Mouse (Mus musculus) heart, embryonic 14.5 days (tissue): ENCODE measurements around the gene Siglech. TPM values are rescaled to one million over a fixed set of nuclear protein-coding genes. Genes with fewer than 3 reads are reported as not detected.

ENCODE experiments used
- ATAC-seq: fragments of 200-750 bp; cut with Nextera tagmentation; 2 replicates; pipeline ENCODE4 v1.8.0; 2017; ENCODE audit warnings: low read depth, moderate TSS enrichment; ENCODE audit not compliant: insufficient number of reproducible peaks, insufficient read depth, low FRiP score
- H3K27ac ChIP-seq, 2 experiments: fragments of 200-500 bp in 1 of 2; fragments of 300-500 bp in 1 of 2; sonication (generic) in 1 of 2; replicated peaks in 1 of 2; 2 replicates each; pipeline ENCODE4 v1.5.1; 2012 to 2014; ENCODE audit warnings: low read depth in 2 of 2, low read length in 2 of 2, control low read depth in 1 of 2, mild to moderate bottlenecking in 1 of 2, mixed read lengths in 1 of 2; ENCODE audit not compliant: control insufficient read depth in 1 of 2, insufficient read depth in 1 of 2
- H3K27me3 ChIP-seq: fragments of 300-500 bp; sonication (generic); 2 replicates; pipeline ENCODE4 v1.6.1; 2014; ENCODE audit warnings: mild to moderate bottlenecking, low read length, control low read depth; ENCODE audit not compliant: control insufficient read depth, insufficient read depth
- H3K36me3 ChIP-seq: fragments of 300-500 bp; sonication (generic); 2 replicates; pipeline ENCODE4 v1.6.1; 2014; ENCODE audit warnings: mild to moderate bottlenecking, control low read depth, low read length, mixed read lengths; ENCODE audit not compliant: control insufficient read depth, insufficient read depth
- H3K4me1 ChIP-seq, 2 experiments: fragments of 200-500 bp in 1 of 2; fragments of 300-500 bp in 1 of 2; sonication (generic) in 1 of 2; 2 replicates each; pipeline ENCODE4 v1.6.1; 2012 to 2014; ENCODE audit warnings: low read length in 2 of 2, control low read depth in 1 of 2, mixed read lengths in 1 of 2; ENCODE audit not compliant: control insufficient read depth in 2 of 2, insufficient read depth in 2 of 2
- H3K4me2 ChIP-seq: fragments of 300-500 bp; sonication (generic); 2 replicates; pipeline ENCODE4 v1.6.1; 2014; ENCODE audit warnings: mild to moderate bottlenecking, low read length
- H3K4me3 ChIP-seq, 2 experiments: fragments of 200-500 bp in 1 of 2; fragments of 300-500 bp in 1 of 2; sonication (generic) in 1 of 2; 2 replicates each; pipeline ENCODE4 v1.5.1; 2012 to 2014; ENCODE audit warnings: low read length in 2 of 2, mild to moderate bottlenecking in 2 of 2, control low read depth in 1 of 2, low read depth in 1 of 2, moderate library complexity in 1 of 2; ENCODE audit not compliant: control insufficient read depth in 1 of 2, insufficient read depth in 1 of 2
- H3K9ac ChIP-seq: fragments of 300-500 bp; sonication (generic); 2 replicates; pipeline ENCODE4 v1.6.1; 2014; ENCODE audit warnings: mild to moderate bottlenecking, low read length
- H3K9me3 ChIP-seq: fragments of 300-500 bp; sonication (generic); 2 replicates; pipeline ENCODE4 v1.6.1; 2016; ENCODE audit warnings: low read length, control low read depth; ENCODE audit not compliant: control insufficient read depth
- WGBS: fragments of 180-500 bp; shearing (Covaris S2); extraction: QIAGEN DNeasy Blood & Tissue Kit; methylation state at CpG from one replicate; pipeline ENCODE4 v1.1.7; 2014; 5-methylcytosine and 5-hydroxymethylcytosine counted together
- polyA plus RNA-seq: library from polyadenylated mRNA; unstranded; fragments of >200 nt; fragmentation: Nextera tagmentation; extraction: Ambion mirVana; gene quantifications from 2 replicates; pipeline ENCODE4 v1.2.1, GENCODE M21; 2014

Gene Siglech
- polyA plus RNA-seq, 1 experiment from 2014 or later, result 0.15 TPM

- no peaks in the 10 kb centered on the region for H3K27me3 ChIP-seq
- H3K36me3 ChIP-seq, result peaks cover 32% of the 10 kb centered on the region
- H3K9ac ChIP-seq, result peak within 1 kb of the TSS; percentile 95
- H3K27ac ChIP-seq, result peak within 1 kb of the TSS; percentile 38 to 46; a peak in 2 of 4 replicates
- WGBS, result under 1% methylated on average over 51 of the region's 51 CpGs
- ATAC-seq, result peak; percentile 98
- peak within 1 kb of the TSS; percentile 69 for H3K4me2 ChIP-seq
- H3K4me1 ChIP-seq, result peaks cover 0 to 12% of the 10 kb centered on the region in 2 experiments; a peak in 3 of 4 replicates
- no peaks in the 10 kb centered on the region for H3K9me3 ChIP-seq
- peak within 1 kb of the TSS; percentile 75 to 87 for H3K4me3 ChIP-seq
Observed at GRCm38 (mm10) chr7:55793952-55794603, 26.1 kb downstream of the Siglech start, which contains the start of gene Tubgcp5. Gene Tubgcp5, plus strand, starts transcription at chr7:55794154.

- H3K4me1 ChIP-seq, result peaks cover 0 to 3% of the 10 kb centered on the region in 2 experiments; a peak in 2 of 4 replicates
- no peak for ATAC-seq
- H3K27me3 ChIP-seq, result no peaks in the 10 kb centered on the region
- H3K36me3 ChIP-seq, result peaks cover 87% of the 10 kb centered on the region
- H3K9me3 ChIP-seq, result no peaks in the 10 kb centered on the region
- H3K4me2 ChIP-seq, result no peak overlapping the region
- no peak overlapping the region for H3K27ac ChIP-seq
- no peak overlapping the region for H3K4me3 ChIP-seq
- H3K9ac ChIP-seq, result no peak overlapping the region
- WGBS, result 88% methylated on average over 3 of the region's 3 CpGs
Observed at GRCm38 (mm10) chr7:55799981-55800380, 32.0 kb downstream of the Siglech start.

DNA sequence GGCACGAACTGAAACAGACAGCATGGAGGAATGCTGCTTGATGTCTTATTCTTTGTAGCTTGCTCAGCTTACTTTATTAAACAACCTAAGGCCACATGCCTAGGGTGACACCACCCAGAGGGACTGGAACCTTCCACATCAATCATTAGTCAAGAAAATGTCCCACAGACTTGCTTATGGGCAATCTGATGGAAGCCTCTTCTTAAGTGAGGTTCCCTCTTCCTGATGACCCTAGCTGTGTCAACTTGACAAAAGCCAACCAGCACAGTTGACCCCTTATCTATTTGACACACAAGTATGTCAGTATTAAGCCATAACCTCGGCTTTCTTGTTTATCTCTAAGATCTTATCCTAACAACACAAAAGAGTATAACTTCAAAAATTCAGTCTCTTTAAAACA, 42.0 kb downstream of the Siglech start:
- H3K36me3 ChIP-seq, result peaks cover 88% of the 10 kb centered on the region
- H3K4me1 ChIP-seq, result no peaks in the 10 kb centered on the region
- no peak overlapping the region for H3K4me3 ChIP-seq
- no peak overlapping the region for H3K4me2 ChIP-seq
- H3K9ac ChIP-seq, result no peak overlapping the region
- no peaks in the 10 kb centered on the region for H3K27me3 ChIP-seq
- H3K27ac ChIP-seq, result no peak overlapping the region
- ATAC-seq, result no peak
- no peaks in the 10 kb centered on the region for H3K9me3 ChIP-seq
- 77% methylated on average over 2 of the region's 2 CpGs for WGBS

GRCm38 (mm10) chr7:55824468-55824867, 56.5 kb downstream of the Siglech start:
- Histone ChIP-seq H3K27ac (no peak overlapping the region), H3K36me3 (peaks cover 95% of the 10 kb centered on the region)

GRCm38 (mm10) chr7:55827551-55827950, 59.6 kb downstream of the Siglech start:
- ATAC-seq, result no peak
- no peaks in the 10 kb centered on the region for H3K27me3 ChIP-seq
- H3K27ac ChIP-seq, result no peak overlapping the region
- H3K9ac ChIP-seq, result no peak overlapping the region
- H3K4me1 ChIP-seq, result no peaks in the 10 kb centered on the region
- 82% methylated on average over 9 of the region's 9 CpGs for WGBS
- no peak overlapping the region for H3K4me3 ChIP-seq
- peaks cover 92% of the 10 kb centered on the region for H3K36me3 ChIP-seq
- H3K9me3 ChIP-seq, result no peaks in the 10 kb centered on the region
- H3K4me2 ChIP-seq, result no peak overlapping the region

More at GRCm38 (mm10) chr7:55824468-55824867, 56.5 kb downstream of the Siglech start:
- H3K27me3 ChIP-seq, result no peaks in the 10 kb centered on the region
- no peaks in the 10 kb centered on the region for H3K9me3 ChIP-seq
- H3K4me2 ChIP-seq, result no peak overlapping the region
- H3K9ac ChIP-seq, result no peak overlapping the region
- H3K4me3 ChIP-seq, result no peak overlapping the region
- H3K4me1 ChIP-seq, result no peaks in the 10 kb centered on the region
- ATAC-seq, result no peak
- WGBS, result 83% methylated on average over 5 of the region's 5 CpGs

Other genes starting within 250 kb of the Siglech start
- gene Tubgcp5, start 26.0 kb downstream of the Siglech start, polyA plus RNA-seq, result 16.4 and 19.2 TPM in 2 replicates
- gene Cyfip1, start 73.6 kb downstream of the Siglech start, polyA plus RNA-seq, result 54.8 and 61.0 TPM in 2 replicates
- 46.2 and 53.0 TPM in 2 replicates for gene Nipa2, start 194.3 kb downstream of the Siglech start, polyA plus RNA-seq